Mouse (Mus musculus) macrophage (primary cell): ENCODE measurements at regions not wholly inside any gene's neighbourhood (a gene's known extent, or its start where the extent isn't known, plus 50 kb on each side); places are given as distances from the start of the nearest gene placed in this dataset.
"Not testable (repeated sequence)": the region's sequence is repeated elsewhere in the genome, so short reads cannot be mapped to it uniquely, and the experiment has no call there.

Experiments used
- H3K27ac ChIP-seq: fragments of 350-480 bp; formaldehyde crosslinking; 2 replicates; pipeline ENCODE4 v1.9.0; 2021
- H3K36me3 ChIP-seq: fragments of 350-480 bp; formaldehyde crosslinking; 2 replicates; pipeline ENCODE4 v1.9.0; 2021; ENCODE audit errors: inconsistent target
- H3K4me3 ChIP-seq: fragments of 350-480 bp; formaldehyde crosslinking; 2 replicates; pipeline ENCODE4 v1.9.0; 2021; ENCODE audit errors: inconsistent target
- H3K79me2 ChIP-seq: fragments of 350-480 bp; formaldehyde crosslinking; 2 replicates; pipeline ENCODE4 v1.9.0; 2021; ENCODE audit errors: inconsistent target
- WGBS: methylation state at CpG from one replicate; pipeline ENCODE4 v1.1.7; 2026; ENCODE audit warnings: inconsistent platforms; ENCODE audit not compliant: missing documents; 5-methylcytosine and 5-hydroxymethylcytosine counted together

GRCm38 (mm10) chr17:50346451-50347192 lies 53.2 kb upstream of the Dazl start:
- Histone ChIP-seq H3K79me2 (no peaks in the 10 kb centered on the region), H3K4me3 (no peak overlapping the region)
- 87% methylated on average over 7 of the region's 7 CpGs for WGBS

GRCm38 (mm10) chr17:50353818-50354217 lies 60.4 kb upstream of the Dazl start:
- 83% methylated on average over 2 of the region's 2 CpGs for WGBS
- H3K27ac ChIP-seq, H3K79me2 ChIP-seq, H3K36me3 ChIP-seq, H3K4me3 ChIP-seq: not testable (repeated sequence)

More at GRCm38 (mm10) chr17:50346451-50347192, 53.2 kb upstream of the Dazl start:
- Histone ChIP-seq H3K36me3 (no peaks in the 10 kb centered on the region), H3K27ac (no peak overlapping the region)

GRCm38 (mm10) chr17:50354357-50354756 lies 60.9 kb upstream of the Dazl start:
- H3K4me3 ChIP-seq: no peak overlapping the region
- no peak overlapping the region for H3K27ac ChIP-seq
- no peaks in the 10 kb centered on the region for H3K36me3 ChIP-seq
- 91% methylated on average over 6 of the region's 6 CpGs for WGBS
- H3K79me2 ChIP-seq: no peaks in the 10 kb centered on the region

GRCm38 (mm10) chr17:50361657-50362233 lies 68.3 kb upstream of the Dazl start:
- no peaks in the 10 kb centered on the region for H3K36me3 ChIP-seq

GRCm38 (mm10) chr17:50365396-50365795 lies 72.0 kb upstream of the Dazl start:
- Histone ChIP-seq H3K27ac (no peak overlapping the region), H3K36me3 (no peaks in the 10 kb centered on the region), H3K79me2 (no peaks in the 10 kb centered on the region), H3K4me3 (no peak overlapping the region)
- WGBS: 97% methylated on average over 7 of the region's 7 CpGs

More at GRCm38 (mm10) chr17:50361657-50362233, 68.3 kb upstream of the Dazl start:
- 68% methylated on average over 9 of the region's 9 CpGs for WGBS
- H3K79me2 ChIP-seq: no peaks in the 10 kb centered on the region
- H3K27ac ChIP-seq: no peak overlapping the region
- no peak overlapping the region for H3K4me3 ChIP-seq

GRCm38 (mm10) chr17:50366181-50366580 lies 72.7 kb upstream of the Dazl start:
- H3K79me2 ChIP-seq: no peaks in the 10 kb centered on the region
- H3K27ac ChIP-seq: no peak overlapping the region
- no peaks in the 10 kb centered on the region for H3K36me3 ChIP-seq
- H3K4me3 ChIP-seq: no peak overlapping the region
- 88% methylated on average over 5 of the region's 5 CpGs for WGBS

GRCm38 (mm10) chr17:50369216-50369875 lies 75.9 kb upstream of the Dazl start:
- Histone ChIP-seq H3K27ac (no peak overlapping the region), H3K79me2 (no peaks in the 10 kb centered on the region), H3K36me3 (no peaks in the 10 kb centered on the region), H3K4me3 (no peak overlapping the region)
- WGBS: 51% methylated on average over 5 of the region's 6 CpGs

- Histone ChIP-seq H3K4me3 (no peak overlapping the region), H3K27ac (no peak overlapping the region), H3K79me2 (no peaks in the 10 kb centered on the region), H3K36me3 (no peaks in the 10 kb centered on the region)
- 89% methylated on average over 1 of the region's 1 CpGs for WGBS
These were observed 77.0 kb upstream of the Dazl start for GRCm38 (mm10) chr17:50370484-50370883.

- 95% methylated on average over 3 of the region's 5 CpGs for WGBS
These were observed 80.2 kb upstream of the Dazl start for GRCm38 (mm10) chr17:50373496-50374141.

GRCm38 (mm10) chr17:50375465-50375864 lies 82.0 kb upstream of the Dazl start:
- Histone ChIP-seq H3K27ac (no peak overlapping the region), H3K79me2 (no peaks in the 10 kb centered on the region), H3K4me3 (no peak overlapping the region), H3K36me3 (no peaks in the 10 kb centered on the region)
- 87% methylated on average over 3 of the region's 3 CpGs for WGBS

More at GRCm38 (mm10) chr17:50373496-50374141, 80.2 kb upstream of the Dazl start:
- no peaks in the 10 kb centered on the region for H3K79me2 ChIP-seq
- H3K4me3 ChIP-seq: no peak overlapping the region
- no peaks in the 10 kb centered on the region for H3K36me3 ChIP-seq
- no peak overlapping the region for H3K27ac ChIP-seq

GRCm38 (mm10) chr17:50376708-50377107 lies 83.3 kb upstream of the Dazl start:
- 82% methylated on average over 8 of the region's 8 CpGs for WGBS
- Histone ChIP-seq H3K36me3 (no peaks in the 10 kb centered on the region), H3K79me2 (no peaks in the 10 kb centered on the region), H3K4me3 (no peak overlapping the region), H3K27ac (no peak overlapping the region)

GRCm38 (mm10) chr17:50378141-50378727 lies 84.8 kb upstream of the Dazl start:
- 90% methylated on average over 3 of the region's 3 CpGs for WGBS
- Histone ChIP-seq H3K36me3 (no peaks in the 10 kb centered on the region), H3K27ac (no peak overlapping the region), H3K4me3 (no peak overlapping the region), H3K79me2 (no peaks in the 10 kb centered on the region)

- H3K36me3 ChIP-seq: no peaks in the 10 kb centered on the region
- no peak overlapping the region for H3K4me3 ChIP-seq
- no peaks in the 10 kb centered on the region for H3K79me2 ChIP-seq
- WGBS: 70% methylated on average over 12 of the region's 12 CpGs
- H3K27ac ChIP-seq: peak overlapping the region; percentile 61
These were observed 95.6 kb upstream of the Dazl start for GRCm38 (mm10) chr17:50388715-50389710.
